Mouse (Mus musculus): Measurements from ENCODE around the gene Oard1. TPM values are rescaled to one million over a fixed set of nuclear protein-coding genes. Genes with fewer than 3 reads are reported as not detected.

Gene Oard1
- 41.8 TPM for polyA plus RNA-seq (2014; fragmentation: Illumina TruSeq; extraction: RNeasy Lipid Tissue Mini Kit (QIAGEN cat#74804); ENCODE audit: low read depth, low replicate concordance)

GRCm38 (mm10) chr17:48409380-48410298, at the start of gene Oard1, which contains the start of gene Nfya:
Oard1 (plus strand) TSS chr17:48410014.
Nfya (minus strand) TSS chr17:48409906.

GRCm38 (mm10) chr17:48432158-48432980, 22.6 kb downstream of the Oard1 start, which contains the start of gene Apobec2:
Apobec2 (minus strand) TSS chr17:48432930.

GRCm38 (mm10) chr17:48451353-48451675, 41.5 kb downstream of the Oard1 start, which contains the start of gene Tspo2:
Tspo2 (minus strand) TSS chr17:48451522.

GRCm38 (mm10) chr17:48454688-48455087, 44.9 kb downstream of the Oard1 start, which contains the start of gene Unc5cl:
Unc5cl (plus strand) TSS chr17:48454901.

Other genes with a start within 250 kb of the Oard1 start
- gene A530064D06Rik, start 242.7 kb upstream of the Oard1 start, polyA plus RNA-seq (2014; fragmentation: Illumina TruSeq; extraction: RNeasy Lipid Tissue Mini Kit (QIAGEN cat#74804); ENCODE audit: low read depth, low replicate concordance) = not detected
- not detected for gene Trem1, start 177.2 kb upstream of the Oard1 start, polyA plus RNA-seq (2014; fragmentation: Illumina TruSeq; extraction: RNeasy Lipid Tissue Mini Kit (QIAGEN cat#74804); ENCODE audit: low read depth, low replicate concordance)
- gene Trem3, start 162.2 kb upstream of the Oard1 start, polyA plus RNA-seq (2014; fragmentation: Illumina TruSeq; extraction: RNeasy Lipid Tissue Mini Kit (QIAGEN cat#74804); ENCODE audit: low read depth, low replicate concordance) = not detected
- gene Treml4, start 145.7 kb upstream of the Oard1 start, polyA plus RNA-seq (2014; fragmentation: Illumina TruSeq; extraction: RNeasy Lipid Tissue Mini Kit (QIAGEN cat#74804); ENCODE audit: low read depth, low replicate concordance) = not detected
- gene Treml2, start 110.5 kb upstream of the Oard1 start, polyA plus RNA-seq (2014; fragmentation: Illumina TruSeq; extraction: RNeasy Lipid Tissue Mini Kit (QIAGEN cat#74804); ENCODE audit: low read depth, low replicate concordance) = 0.13 TPM
- 0.16 TPM for gene B430306N03Rik, start 93.9 kb upstream of the Oard1 start, polyA plus RNA-seq (2014; fragmentation: Illumina TruSeq; extraction: RNeasy Lipid Tissue Mini Kit (QIAGEN cat#74804); ENCODE audit: low read depth, low replicate concordance)
- gene Trem2, start 63.6 kb upstream of the Oard1 start, polyA plus RNA-seq (2014; fragmentation: Illumina TruSeq; extraction: RNeasy Lipid Tissue Mini Kit (QIAGEN cat#74804); ENCODE audit: low read depth, low replicate concordance) = 2.2 TPM
- gene Treml1, start 50.1 kb upstream of the Oard1 start, polyA plus RNA-seq (2014; fragmentation: Illumina TruSeq; extraction: RNeasy Lipid Tissue Mini Kit (QIAGEN cat#74804); ENCODE audit: low read depth, low replicate concordance) = not detected
- gene Nfya, start 108 bp upstream of the Oard1 start, polyA plus RNA-seq (2014; fragmentation: Illumina TruSeq; extraction: RNeasy Lipid Tissue Mini Kit (QIAGEN cat#74804); ENCODE audit: low read depth, low replicate concordance) = 25.8 TPM
- 274 TPM for gene Apobec2, start 22.9 kb downstream of the Oard1 start, polyA plus RNA-seq (2014; fragmentation: Illumina TruSeq; extraction: RNeasy Lipid Tissue Mini Kit (QIAGEN cat#74804); ENCODE audit: low read depth, low replicate concordance)
- not detected for gene Tspo2, start 41.5 kb downstream of the Oard1 start, polyA plus RNA-seq (2014; fragmentation: Illumina TruSeq; extraction: RNeasy Lipid Tissue Mini Kit (QIAGEN cat#74804); ENCODE audit: low read depth, low replicate concordance)
- not detected for gene Unc5cl, start 44.9 kb downstream of the Oard1 start, polyA plus RNA-seq (2014; fragmentation: Illumina TruSeq; extraction: RNeasy Lipid Tissue Mini Kit (QIAGEN cat#74804); ENCODE audit: low read depth, low replicate concordance)